Mouse (Mus musculus) CH12.LX (cell line): ENCODE results near the gene Prr12. TPM values are rescaled to one million over a fixed set of nuclear protein-coding genes. Genes with fewer than 3 reads are reported as not detected.

Experiments used
- DNase-seq: peaks from one replicate; pipeline ENCODE4 v3.0.0-alpha.2; 2013; ENCODE audit errors: extremely low read depth
- H3K27ac ChIP-seq: 2 replicates; pipeline ENCODE4 v1.5.1; 2012; ENCODE audit warnings: low read depth, mild to moderate bottlenecking, control low read depth, moderate library complexity; ENCODE audit not compliant: insufficient read depth
- H3K27me3 ChIP-seq: replicated peaks from 2 replicates; pipeline ENCODE3; 2012; ENCODE audit warnings: inconsistent platforms
- H3K36me3 ChIP-seq, 2 experiments: replicated peaks in 1 of 2; 2 replicates each; pipeline versions ENCODE3 to v1.6.1; 2012; ENCODE audit warnings: inconsistent platforms in 1 of 2, low read length in 1 of 2, mild to moderate bottlenecking in 1 of 2, mixed read lengths in 1 of 2, moderate library complexity in 1 of 2; ENCODE audit not compliant: control insufficient read depth in 1 of 2, insufficient read depth in 1 of 2
- H3K4me1 ChIP-seq, 2 experiments: 2 replicates each; pipeline ENCODE4 v1.6.1; 2012; ENCODE audit warnings: inconsistent platforms in 1 of 2, moderate library complexity in 1 of 2; ENCODE audit not compliant: insufficient read depth in 2 of 2, control insufficient read depth in 1 of 2
- H3K4me2 ChIP-seq: 2 replicates; pipeline ENCODE4 v1.6.1; 2012; ENCODE audit warnings: low read depth, mild to moderate bottlenecking, control low read depth; ENCODE audit not compliant: poor library complexity, insufficient read depth, severe bottlenecking
- H3K4me3 ChIP-seq, 3 experiments: fragments of 150-350 bp in 1 of 3; sonication (generic) in 1 of 3; replicated peaks in 1 of 3; 2 replicates each; pipeline versions ENCODE3 to v1.5.1; 2011 to 2012; ENCODE audit warnings: low read depth in 2 of 3, low read length in 2 of 3, mild to moderate bottlenecking in 2 of 3, moderate library complexity in 2 of 3, control low read depth in 1 of 3, improper control_type of control experiment in 1 of 3, inconsistent platforms in 1 of 3, mixed read lengths in 1 of 3; ENCODE audit not compliant: poor library complexity in 1 of 3
- H3K79me2 ChIP-seq: replicated peaks from 2 replicates; pipeline ENCODE4 v1.6.1; 2012; ENCODE audit warnings: mild to moderate bottlenecking, moderate library complexity; ENCODE audit not compliant: control insufficient read depth, poor library complexity, insufficient read depth, severe bottlenecking; ENCODE audit errors: extremely low read depth
- H3K9ac ChIP-seq: 2 replicates; pipeline ENCODE4 v1.6.1; 2012; ENCODE audit warnings: low read depth, mild to moderate bottlenecking, control low read depth, moderate library complexity; ENCODE audit not compliant: insufficient read depth
- H3K9me3 ChIP-seq: replicated peaks from 2 replicates; pipeline ENCODE3; 2012; ENCODE audit warnings: low read length, inconsistent platforms, mixed read lengths
- BHLHE40 ChIP-seq: IDR thresholded peaks from 2 replicates; pipeline ENCODE4 v1.6.1; 2011; ENCODE audit warnings: mild to moderate bottlenecking, low read depth, low read length, improper control_type of control experiment
- CHD2 ChIP-seq: IDR thresholded peaks from 2 replicates; pipeline ENCODE4 v1.6.1; 2011; ENCODE audit warnings: low read length, improper control_type of control experiment
- E2F4 ChIP-seq: IDR thresholded peaks from 2 replicates; pipeline ENCODE4 v1.6.1; 2011; ENCODE audit warnings: low read depth, low read length, improper control_type of control experiment; ENCODE audit not compliant: insufficient replicate concordance
- ELF1 ChIP-seq: IDR thresholded peaks from 2 replicates; pipeline ENCODE4 v1.6.1; 2014; ENCODE audit warnings: low read depth, mild to moderate bottlenecking, inconsistent platforms, low read length, improper control_type of control experiment
- EP300 ChIP-seq: IDR thresholded peaks from 2 replicates; pipeline ENCODE4 v1.6.1; 2011; ENCODE audit warnings: low read length, improper control_type of control experiment
- ETS1 ChIP-seq: conservative IDR thresholded peaks from 2 replicates; pipeline ENCODE4 v1.6.1; 2012; ENCODE audit warnings: low read depth, mild to moderate bottlenecking, inconsistent platforms, low read length, improper control_type of control experiment, moderate library complexity
- GABPA ChIP-seq: IDR thresholded peaks from 2 replicates; pipeline ENCODE4 v1.6.1; 2012; ENCODE audit warnings: low read depth, low read length, improper control_type of control experiment, inconsistent platforms; ENCODE audit not compliant: insufficient replicate concordance
- HCFC1 ChIP-seq: IDR thresholded peaks from 2 replicates; pipeline ENCODE4 v1.6.1; 2012; ENCODE audit warnings: low read depth, mild to moderate bottlenecking, inconsistent platforms, low read length, improper control_type of control experiment
- IRF4 ChIP-seq: IDR thresholded peaks from 2 replicates; pipeline ENCODE4 v1.6.1; 2014; ENCODE audit warnings: low read depth, mild to moderate bottlenecking, inconsistent platforms, low read length, improper control_type of control experiment
- JUN ChIP-seq: IDR thresholded peaks from 2 replicates; pipeline ENCODE4 v1.6.1; 2011; ENCODE audit warnings: low read depth, mild to moderate bottlenecking, low read length, improper control_type of control experiment, moderate library complexity; ENCODE audit not compliant: insufficient read depth
- JUND ChIP-seq: conservative IDR thresholded peaks from 2 replicates; pipeline ENCODE4 v1.6.1; 2011; ENCODE audit warnings: low read depth, low read length, improper control_type of control experiment
- MAFK ChIP-seq: IDR thresholded peaks from 2 replicates; pipeline ENCODE4 v1.6.1; 2011; ENCODE audit warnings: low read length, improper control_type of control experiment; ENCODE audit not compliant: insufficient replicate concordance
- MEF2A ChIP-seq: IDR thresholded peaks from 2 replicates; pipeline ENCODE4 v1.6.1; 2014; ENCODE audit warnings: low read depth, mild to moderate bottlenecking, inconsistent platforms, low read length, improper control_type of control experiment, borderline replicate concordance
- MXI1 ChIP-seq: IDR thresholded peaks from 2 replicates; pipeline ENCODE4 v1.6.1; 2011; ENCODE audit warnings: mild to moderate bottlenecking, low read depth, low read length, improper control_type of control experiment
- NELFE ChIP-seq: IDR thresholded peaks from 2 replicates; pipeline ENCODE4 v1.6.1; 2011; ENCODE audit warnings: low read depth, low read length, improper control_type of control experiment
- NRF1 ChIP-seq: IDR thresholded peaks from 2 replicates; pipeline ENCODE4 v1.6.1; 2014; ENCODE audit warnings: low read depth, mild to moderate bottlenecking, inconsistent platforms, low read length, improper control_type of control experiment, moderate library complexity
- PAX5 ChIP-seq: IDR thresholded peaks from 2 replicates; pipeline ENCODE4 v1.6.1; 2012; ENCODE audit warnings: low read length, inconsistent platforms, mixed read lengths
- RCOR1 ChIP-seq: conservative IDR thresholded peaks from 2 replicates; pipeline ENCODE4 v1.6.1; 2012; ENCODE audit warnings: low read depth, mild to moderate bottlenecking, inconsistent platforms, low read length, improper control_type of control experiment
- SMC3 ChIP-seq: IDR thresholded peaks from 2 replicates; pipeline ENCODE4 v1.6.1; 2011; ENCODE audit warnings: low read depth, low read length, improper control_type of control experiment
- TBP ChIP-seq: conservative IDR thresholded peaks from 2 replicates; pipeline ENCODE4 v1.6.1; 2011; ENCODE audit warnings: low read depth, low read length, improper control_type of control experiment
- TCF12 ChIP-seq: IDR thresholded peaks from 2 replicates; pipeline ENCODE4 v1.6.1; 2014; ENCODE audit warnings: low read depth, mild to moderate bottlenecking, inconsistent platforms, low read length, improper control_type of control experiment
- UBTF ChIP-seq: IDR thresholded peaks from 2 replicates; pipeline ENCODE4 v1.6.1; 2012; ENCODE audit warnings: low read depth, mild to moderate bottlenecking, inconsistent platforms, low read length, improper control_type of control experiment, moderate library complexity
- USF1 ChIP-seq: IDR thresholded peaks from 2 replicates; pipeline ENCODE4 v1.6.1; 2014; ENCODE audit warnings: low read depth, mild to moderate bottlenecking, inconsistent platforms, low read length, improper control_type of control experiment
- USF2 ChIP-seq: conservative IDR thresholded peaks from 2 replicates; pipeline ENCODE4 v1.6.1; 2011; ENCODE audit warnings: low read depth, low read length, improper control_type of control experiment
- ZC3H11A ChIP-seq: IDR thresholded peaks from 2 replicates; pipeline ENCODE4 v1.6.1; 2012; ENCODE audit warnings: low read depth, mild to moderate bottlenecking, inconsistent platforms, low read length, improper control_type of control experiment
- ZKSCAN1 ChIP-seq: IDR thresholded peaks from 2 replicates; pipeline ENCODE4 v1.6.1; 2012; ENCODE audit warnings: low read depth, inconsistent platforms, low read length, improper control_type of control experiment, borderline replicate concordance
- ZMIZ1 ChIP-seq: IDR thresholded peaks from 2 replicates; pipeline ENCODE4 v1.6.1; 2012; ENCODE audit warnings: low read depth, mild to moderate bottlenecking, inconsistent platforms, low read length, improper control_type of control experiment
- ZNF384 ChIP-seq: IDR thresholded peaks from 2 replicates; pipeline ENCODE4 v1.6.1; 2012; ENCODE audit warnings: low read depth, low read length, improper control_type of control experiment, inconsistent platforms
- dilution Hi-C: fragments of 300-500 bp; cut with MboI; formaldehyde crosslinking; loops from 2 replicates; pipeline ENCODE4 v1.14.3; 2020; ENCODE audit warnings: low sequenced_read_pairs; ENCODE audit not compliant: extremely low pct_unique_long_range_greater_than_20kb, extremely low pct_ligation_motif_present
- in situ Hi-C: fragments of 300-500 bp; cut with MboI; formaldehyde crosslinking; loops from 3 replicates; pipeline ENCODE4 v1.14.3; 2019; ENCODE audit warnings: low sequenced_read_pairs, low pct_ligation_motif_present, low pct_unique_long_range_greater_than_20kb, mixed read lengths
- polyA plus RNA-seq: library from polyadenylated mRNA; unstranded; fragments of >175 nt; gene quantifications from 2 replicates; pipeline ENCODE4 v1.2.1, GENCODE M21; 2012; ENCODE audit warnings: low read depth; ENCODE audit not compliant: insufficient read length
- total RNA-seq, 2 experiments: library from RNA; depleted of rRNA; stranded (reverse); fragments of 300-350 nt in 1 of 2; fragments of >200 nt in 1 of 2; gene quantifications; 2 replicates each; pipeline ENCODE4 v1.2.3; 2012 to 2014

The Prr12 gene
- total and polyA plus RNA-seq, 3 experiments: 1.2 to 20.5 (median 6.5) TPM

GRCm38 (mm10) chr7:45082401-45083299, 30.0 kb upstream of the Prr12 start (continued):
- TF ChIP-seq MEF2A (no peak), GABPA (no peak), HCFC1 (no peak), ELF1 (peak; percentile 64; the same call in 1 of the 2 replicates), ZC3H11A (no peak), MXI1 (0 out of 2 replicates have a peak, but pooled peaks have one; percentile 42), USF2 (peak; percentile 21; the same call in 1 of the 2 replicates), ETS1 (no peak), TCF12 (peak; percentile 10; the same call in 1 of the 2 replicates), ZMIZ1 (no peak), CHD2 (no peak), ZNF384 (no peak), SMC3 (no peak), EP300 (no peak), MAFK (no peak), PAX5 (no peak), TBP (no peak), E2F4 (no peak), JUN (no peak)

DNA sequence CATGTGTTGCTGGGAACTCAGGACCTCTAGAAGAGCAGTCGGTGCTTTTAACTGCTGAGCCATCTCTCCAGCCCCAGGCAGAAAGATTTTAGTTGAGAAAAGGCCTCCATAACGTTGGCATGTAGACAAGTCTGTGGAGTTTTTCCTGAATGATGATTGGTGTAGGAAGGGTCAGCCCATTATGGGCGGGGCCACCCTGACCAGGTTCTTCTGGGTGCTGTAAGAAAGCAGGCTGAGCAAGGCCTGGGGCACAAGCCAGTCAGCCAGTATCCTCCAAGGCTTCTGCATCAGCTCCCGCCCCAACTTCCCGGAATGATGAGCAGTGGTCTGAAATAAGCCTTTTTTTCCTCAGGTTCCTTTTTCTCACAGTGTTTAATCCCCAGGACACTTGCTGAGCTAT, 28.3 kb upstream of the Prr12 start:
- H3K9ac ChIP-seq: no peak overlapping the region
- no peaks in the 10 kb centered on the region for H3K79me2 ChIP-seq
- H3K36me3 ChIP-seq: peaks cover 19 to 26% of the 10 kb centered on the region in 2 experiments
- peaks cover 2% of the 10 kb centered on the region for H3K9me3 ChIP-seq
- no peak overlapping the region for H3K27ac ChIP-seq
- H3K4me3 ChIP-seq: no peak overlapping the region
- no peak for DNase-seq
- H3K4me1 ChIP-seq: 0 out of 4 replicates have a peak, but pooled peaks cover 2 to 6% of the 10 kb centered on the region in 2 experiments
- no peak overlapping the region for H3K4me2 ChIP-seq
- H3K27me3 ChIP-seq: no peaks in the 10 kb centered on the region
- dilution Hi-C loops (no loop called here), in situ Hi-C loops (loop anchor here (5.0 kb wide), 1 partner anchor 46 kb away; the partner anchor contains the start of gene Rpl13a)
- TF ChIP-seq JUN: no peak
- TF ChIP-seq ETS1: no peak
- no peak for TF ChIP-seq ELF1
- TF ChIP-seq NRF1: no peak
- no peak for TF ChIP-seq SMC3
- no peak for TF ChIP-seq BHLHE40
- no peak for TF ChIP-seq IRF4
- no peak for TF ChIP-seq ZC3H11A
- TF ChIP-seq NELFE: no peak
- TF ChIP-seq USF1: no peak
- TF ChIP-seq ZKSCAN1: no peak
- TF ChIP-seq HCFC1: no peak
- no peak for TF ChIP-seq RCOR1
- no peak for TF ChIP-seq MXI1
- no peak for TF ChIP-seq E2F4
- no peak for TF ChIP-seq JUND
- no peak for TF ChIP-seq UBTF
- no peak for TF ChIP-seq GABPA
